Mouse (Mus musculus): ENCODE data around the gene Rps8. TPM values are rescaled to one million over a fixed set of nuclear protein-coding genes. Genes with fewer than 3 reads are reported as not detected.
A peak's percentile ranks its signal among the peaks of the same experiment; 100 is the strongest.

Rps8 gene
- polyA plus RNA-seq, 1 experiment from 2014 or later = 616 TPM

GRCm38 (mm10) chr4:117131890-117132793 lies 23.9 kb downstream of the Rps8 start:
- Histone ChIP-seq H3K9ac (peak overlapping the region; percentile 93), H3K4me1 (peaks cover 15% of the 10 kb centered on the region), H3K27ac (replicated peaks) (no peak overlapping the region), H3K4me3 (peak overlapping the region; percentile 90), H3K9me3 (no peaks in the 10 kb centered on the region), H3K4me2 (peak overlapping the region; percentile 100), H3K27me3 (replicated peaks) (peaks cover 30% of the 10 kb centered on the region), H3K36me3 (peaks cover 17% of the 10 kb centered on the region)
- ATAC-seq (ENCODE audit: extremely low read depth, insufficient number of reproducible peaks, low FRiP score, low TSS enrichment) = no peak
- 41% methylated on average over 7 of the region's 7 CpGs for WGBS

- no peak overlapping the region for H3K4me2 ChIP-seq
- H3K4me1 ChIP-seq = peaks cover 19% of the 10 kb centered on the region
- no peak overlapping the region for H3K9ac ChIP-seq
- H3K36me3 ChIP-seq = peaks cover 17% of the 10 kb centered on the region
- H3K9me3 ChIP-seq = no peaks in the 10 kb centered on the region
- no peak overlapping the region for H3K27ac ChIP-seq (replicated peaks)
- WGBS = 76% methylated on average over 6 of the region's 6 CpGs
- H3K27me3 ChIP-seq (replicated peaks) = peaks cover 30% of the 10 kb centered on the region
- H3K4me3 ChIP-seq = no peak overlapping the region
- no peak for ATAC-seq (ENCODE audit: extremely low read depth, insufficient number of reproducible peaks, low FRiP score, low TSS enrichment)
These were observed 24.8 kb downstream of the Rps8 start for GRCm38 (mm10) chr4:117131198-117131597.

GRCm38 (mm10) chr4:117130790-117131189 lies 25.3 kb downstream of the Rps8 start:
- no peak overlapping the region for H3K4me2 ChIP-seq
- H3K4me1 ChIP-seq = peaks cover 22% of the 10 kb centered on the region
- peaks cover 17% of the 10 kb centered on the region for H3K36me3 ChIP-seq
- 71% methylated on average over 6 of the region's 6 CpGs for WGBS
- no peaks in the 10 kb centered on the region for H3K9me3 ChIP-seq
- no peak overlapping the region for H3K27ac ChIP-seq (replicated peaks)
- H3K27me3 ChIP-seq (replicated peaks) = peaks cover 30% of the 10 kb centered on the region
- no peak for ATAC-seq (ENCODE audit: extremely low read depth, insufficient number of reproducible peaks, low FRiP score, low TSS enrichment)
- no peak overlapping the region for H3K9ac ChIP-seq
- no peak overlapping the region for H3K4me3 ChIP-seq

GRCm38 (mm10) chr4:117127991-117128686 lies 27.9 kb downstream of the Rps8 start:
- H3K4me1 ChIP-seq = peaks cover 29% of the 10 kb centered on the region
- peaks cover 26% of the 10 kb centered on the region for H3K27me3 ChIP-seq (replicated peaks)
- 79% methylated on average over 33 of the region's 33 CpGs for WGBS
- H3K9ac ChIP-seq = no peak overlapping the region
- H3K4me2 ChIP-seq = no peak overlapping the region
- no peaks in the 10 kb centered on the region for H3K9me3 ChIP-seq
- no peak overlapping the region for H3K27ac ChIP-seq (replicated peaks)
- no peak for ATAC-seq (ENCODE audit: extremely low read depth, insufficient number of reproducible peaks, low FRiP score, low TSS enrichment)
- H3K36me3 ChIP-seq = peaks cover 17% of the 10 kb centered on the region
- no peak overlapping the region for H3K4me3 ChIP-seq

- Histone ChIP-seq H3K27ac (replicated peaks) (peak within 1 kb of the TSS; percentile 91), H3K4me2 (0 out of 2 replicates have a peak within 1 kb of the TSS, but pooled peaks have one; percentile 20), H3K9me3 (no peaks in the 10 kb centered on the region), H3K4me1 (peaks cover 24% of the 10 kb centered on the region), H3K4me3 (no peak within 1 kb of the TSS), H3K27me3 (replicated peaks) (peaks cover 13% of the 10 kb centered on the region), H3K36me3 (peaks cover 17% of the 10 kb centered on the region), H3K9ac (peak within 1 kb of the TSS; percentile 21; the same call in 1 of the 2 replicates)
- WGBS = 73% methylated on average over 9 of the region's 9 CpGs
- no peak for ATAC-seq (ENCODE audit: extremely low read depth, insufficient number of reproducible peaks, low FRiP score, low TSS enrichment)
These were observed 29.3 kb downstream of the Rps8 start, which contains the start of gene Tctex1d4 for GRCm38 (mm10) chr4:117126675-117127290. Gene Tctex1d4, plus strand, starts transcription at chr4:117126794.

GRCm38 (mm10) chr4:117125910-117126674 lies 30.0 kb downstream of the Rps8 start:
- Histone ChIP-seq H3K4me3 (no peak overlapping the region), H3K27me3 (replicated peaks) (peaks cover 6% of the 10 kb centered on the region; the same call in 1 of the 2 replicates), H3K4me1 (peaks cover 28% of the 10 kb centered on the region), H3K9ac (peak overlapping the region; percentile 21; the same call in 1 of the 2 replicates), H3K9me3 (no peaks in the 10 kb centered on the region), H3K36me3 (peaks cover 17% of the 10 kb centered on the region), H3K27ac (replicated peaks) (peak overlapping the region; percentile 91), H3K4me2 (0 out of 2 replicates have a peak overlapping the region, but pooled peaks have one; percentile 20)
- ATAC-seq (ENCODE audit: extremely low read depth, insufficient number of reproducible peaks, low FRiP score, low TSS enrichment) = no peak; the same call in 1 of the 2 replicates
- WGBS = 43% methylated on average over 15 of the region's 15 CpGs

- ATAC-seq (ENCODE audit: extremely low read depth, insufficient number of reproducible peaks, low FRiP score, low TSS enrichment) = no peak; the same call in 1 of the 2 replicates
- WGBS = 41% methylated on average over 8 of the region's 8 CpGs
- Histone ChIP-seq H3K36me3 (peaks cover 17% of the 10 kb centered on the region), H3K27ac (replicated peaks) (peak within 1 kb of the TSS; percentile 91), H3K4me3 (no peak within 1 kb of the TSS), H3K4me2 (peak within 1 kb of the TSS; percentile 20), H3K27me3 (replicated peaks) (peaks cover 3% of the 10 kb centered on the region; the same call in 1 of the 2 replicates), H3K9me3 (no peaks in the 10 kb centered on the region), H3K4me1 (peaks cover 28% of the 10 kb centered on the region), H3K9ac (peak within 1 kb of the TSS; percentile 68)
These were observed 30.6 kb downstream of the Rps8 start, which contains the start of gene Btbd19 for GRCm38 (mm10) chr4:117125348-117125909. Gene Btbd19, minus strand, starts transcription at chr4:117125725.

GRCm38 (mm10) chr4:117124518-117125347 lies 31.3 kb downstream of the Rps8 start:
- Histone ChIP-seq H3K4me3 (no peak overlapping the region), H3K4me2 (peak overlapping the region; percentile 8), H3K27ac (replicated peaks) (peak overlapping the region; percentile 91), H3K36me3 (peaks cover 14% of the 10 kb centered on the region), H3K4me1 (peaks cover 32% of the 10 kb centered on the region), H3K9me3 (no peaks in the 10 kb centered on the region), H3K27me3 (replicated peaks) (no peaks in the 10 kb centered on the region), H3K9ac (peak overlapping the region; percentile 68)
- ATAC-seq (ENCODE audit: extremely low read depth, insufficient number of reproducible peaks, low FRiP score, low TSS enrichment) = no peak
- WGBS = 52% methylated on average over 14 of the region's 14 CpGs

- Histone ChIP-seq H3K27me3 (replicated peaks) (no peaks in the 10 kb centered on the region), H3K4me1 (peaks cover 34% of the 10 kb centered on the region), H3K4me3 (no peak overlapping the region), H3K36me3 (peaks cover 12% of the 10 kb centered on the region), H3K9ac (no peak overlapping the region), H3K27ac (replicated peaks) (peak overlapping the region; percentile 91), H3K4me2 (no peak overlapping the region), H3K9me3 (no peaks in the 10 kb centered on the region)
- ATAC-seq (ENCODE audit: extremely low read depth, insufficient number of reproducible peaks, low FRiP score, low TSS enrichment) = no peak
- 73% methylated on average over 3 of the region's 3 CpGs for WGBS
These were observed 31.9 kb downstream of the Rps8 start for GRCm38 (mm10) chr4:117124218-117124517.
